Mouse (Mus musculus): Measurements from ENCODE around the gene Sez6l2.

DNA sequence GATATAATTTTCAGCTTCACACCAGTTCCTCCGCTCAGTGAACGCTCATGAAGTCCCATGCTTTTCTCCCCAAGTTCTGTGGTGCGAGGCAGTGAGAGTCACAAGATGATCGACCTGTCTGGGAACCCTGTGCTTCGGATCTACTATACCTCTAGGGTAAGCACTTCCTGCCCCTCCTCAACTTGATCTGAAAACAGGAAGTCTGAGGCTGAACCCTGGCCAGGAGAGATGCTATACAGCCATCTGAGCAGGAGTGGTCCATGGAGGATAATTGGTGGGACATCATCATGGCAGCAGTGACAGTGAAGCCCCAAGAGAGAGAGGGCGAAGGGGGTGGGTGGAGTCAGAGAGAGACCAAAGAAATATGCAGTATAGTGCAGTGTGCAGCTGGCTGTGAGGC is 28.5 kb downstream of the Sez6l2 start:
- TF ChIP-seq CTCF (IDR thresholded peaks at IDR 0.05) (no peak), EP300 (IDR thresholded peaks at IDR 0.05) (no peak)

Data from lung, postnatal 0 days (tissue).